Mouse (Mus musculus) MN1 (cell line): ENCODE measurements around the gene Ceacam16.

Experiments
- DNase-seq: peaks from one replicate; pipeline ENCODE4 v3.0.0-alpha.2; 2016; ENCODE audit warnings: low spot score

Gene Ceacam16

GRCm38 (mm10) chr7:19861199-19861598 lies at the start of gene Ceacam16:
Gene Ceacam16, minus strand, starts transcription at chr7:19861299.
- DNase-seq = no peak

GRCm38 (mm10) chr7:19910421-19911291 lies 49.6 kb upstream of the Ceacam16 start:
- peak; percentile 49 for DNase-seq

GRCm38 (mm10) chr7:19889881-19890280 lies 28.8 kb upstream of the Ceacam16 start:
- DNase-seq = peak; percentile 8

- DNase-seq = no peak
These were observed 26.8 kb upstream of the Ceacam16 start, which contains the start of gene Ceacam19 for GRCm38 (mm10) chr7:19887849-19888248. Gene Ceacam19, minus strand, starts transcription at chr7:19887965.

- no peak for DNase-seq
These were observed 19.7 kb upstream of the Ceacam16 start for GRCm38 (mm10) chr7:19880754-19881153.

GRCm38 (mm10) chr7:19876781-19877425 lies 15.8 kb upstream of the Ceacam16 start:
- DNase-seq = peak; percentile 54

GRCm38 (mm10) chr7:19875948-19876682 lies 15.0 kb upstream of the Ceacam16 start:
- peak; percentile 26 for DNase-seq

- DNase-seq = no peak
These were observed 11.0 kb upstream of the Ceacam16 start for GRCm38 (mm10) chr7:19871943-19872601.

- no peak for DNase-seq
These were observed 10.1 kb upstream of the Ceacam16 start for GRCm38 (mm10) chr7:19871137-19871621.

GRCm38 (mm10) chr7:19867751-19868399 lies 6.8 kb upstream of the Ceacam16 start:
- no peak for DNase-seq

- no peak for DNase-seq
These were observed 5.4 kb upstream of the Ceacam16 start for GRCm38 (mm10) chr7:19866490-19866889.

- no peak for DNase-seq
These were observed 4.3 kb upstream of the Ceacam16 start for GRCm38 (mm10) chr7:19865246-19866036.

- no peak for DNase-seq
These were observed 3.1 kb upstream of the Ceacam16 start for GRCm38 (mm10) chr7:19864241-19864640.

GRCm38 (mm10) chr7:19859740-19860139 lies 1.4 kb downstream of the Ceacam16 start:
- DNase-seq = no peak

- no peak for DNase-seq
These were observed 4.8 kb downstream of the Ceacam16 start for GRCm38 (mm10) chr7:19856283-19856682.

- no peak for DNase-seq
These were observed 5.4 kb downstream of the Ceacam16 start for GRCm38 (mm10) chr7:19855663-19856062.

- no peak for DNase-seq
These were observed 7.6 kb downstream of the Ceacam16 start for GRCm38 (mm10) chr7:19853526-19853925.

GRCm38 (mm10) chr7:19851858-19852570 lies 9.1 kb downstream of the Ceacam16 start, which contains the start of gene Gm19345:
Gene Gm19345, plus strand, starts transcription at chr7:19852003.
- DNase-seq = no peak

GRCm38 (mm10) chr7:19844521-19845171 lies 16.5 kb downstream of the Ceacam16 start:
- no peak for DNase-seq
